Mouse (Mus musculus) urinary bladder, postnatal 10 days (tissue): ENCODE measurements around the gene Acot8.
A peak's percentile ranks its signal among the peaks of the same experiment; 100 is the strongest.

ENCODE experiments used
- DNase-seq: peaks from one replicate; pipeline ENCODE4 v3.0.0; 2022; ENCODE audit warnings: low spot score

Gene Acot8

GRCm38 (mm10) chr2:164754105-164754504, 50.6 kb downstream of the Acot8 start:
- DNase-seq: no peak

- no peak for DNase-seq
Measured at GRCm38 (mm10) chr2:164752454-164752853, 52.2 kb downstream of the Acot8 start.

GRCm38 (mm10) chr2:164748991-164749390, 55.7 kb downstream of the Acot8 start:
- DNase-seq: no peak

GRCm38 (mm10) chr2:164748191-164748590, 56.5 kb downstream of the Acot8 start:
- no peak for DNase-seq

- no peak for DNase-seq
Measured at GRCm38 (mm10) chr2:164746693-164747092, 58.0 kb downstream of the Acot8 start.

- DNase-seq: peak; percentile 84
Measured at GRCm38 (mm10) chr2:164745843-164746479, 58.7 kb downstream of the Acot8 start, which contains the start of the genes Wfdc3 and Dnttip1. Wfdc3 (minus strand) TSS chr2:164745931. Dnttip1 (plus strand) TSS chr2:164745983.

GRCm38 (mm10) chr2:164744987-164745386, 59.7 kb downstream of the Acot8 start:
- no peak for DNase-seq
